Mouse (Mus musculus) C2C12 (cell line): Measurements from ENCODE around the gene Gse1. TPM values are rescaled to one million over a fixed set of nuclear protein-coding genes. Genes with fewer than 3 reads are reported as not detected.

Source experiments
- H3K27me3 ChIP-seq: one replicate; pipeline ENCODE4 v1.6.1; 2011; ENCODE audit not compliant: control insufficient read depth, insufficient read depth, insufficient read length
- H3K36me3 ChIP-seq: one replicate; pipeline ENCODE4 v1.6.1; 2011; ENCODE audit not compliant: control insufficient read depth, insufficient read depth
- H3K4me3 ChIP-seq: one replicate; pipeline ENCODE4 v1.5.1; 2011; ENCODE audit warnings: mild to moderate bottlenecking, control low read depth; ENCODE audit not compliant: poor library complexity, insufficient read depth, severe bottlenecking
- H3K79me2 ChIP-seq: one replicate; pipeline ENCODE4 v1.6.1; 2011; ENCODE audit not compliant: control insufficient read depth, insufficient read depth
- H3K79me3 ChIP-seq: one replicate; pipeline ENCODE4 v1.6.1; 2011; ENCODE audit warnings: low read depth, control low read depth
- H3ac ChIP-seq: one replicate; pipeline ENCODE3; 2011; ENCODE audit warnings: low read depth; ENCODE audit not compliant: control insufficient read depth, insufficient read length
- CEBPB ChIP-seq: IDR thresholded peaks from one replicate; pipeline ENCODE4 v1.6.1; 2011; ENCODE audit warnings: low read depth, mild to moderate bottlenecking, control low read depth, moderate library complexity
- CTCF ChIP-seq: IDR thresholded peaks from one replicate; pipeline ENCODE4 v1.5.1; 2011; ENCODE audit not compliant: control insufficient read depth, insufficient read depth, insufficient read length
- FOSL1 ChIP-seq: IDR thresholded peaks from one replicate; pipeline ENCODE4 v1.8.0; 2011; ENCODE audit warnings: mild to moderate bottlenecking, low read length; ENCODE audit not compliant: poor library complexity, insufficient read depth, severe bottlenecking
- MAX ChIP-seq: IDR thresholded peaks from one replicate; pipeline ENCODE4 v1.6.1; 2011; ENCODE audit warnings: mild to moderate bottlenecking, control low read depth
- MYOD1 ChIP-seq: IDR thresholded peaks from one replicate; pipeline ENCODE4 v1.6.1; 2011; ENCODE audit warnings: low read depth; ENCODE audit not compliant: control insufficient read depth, insufficient read length
- MYOG ChIP-seq: IDR thresholded peaks from one replicate; pipeline ENCODE4 v1.6.1; 2011; ENCODE audit not compliant: control insufficient read depth, insufficient read length; ENCODE audit errors: extremely low read depth
- USF1 ChIP-seq: IDR thresholded peaks from one replicate; pipeline ENCODE4 v1.6.1; 2011; ENCODE audit warnings: low read depth, mild to moderate bottlenecking, control low read depth, moderate library complexity
- polyA plus RNA-seq: library from polyadenylated mRNA; unstranded; fragments of >200 nt; fragmentation: generic; extraction: Trizol; gene quantifications from one replicate; pipeline ENCODE4 v1.2.1, GENCODE M21; 2012; ENCODE audit warnings: missing spikeins

Gene Gse1
- polyA plus RNA-seq, 1 experiment: 15.6 TPM

DNA sequence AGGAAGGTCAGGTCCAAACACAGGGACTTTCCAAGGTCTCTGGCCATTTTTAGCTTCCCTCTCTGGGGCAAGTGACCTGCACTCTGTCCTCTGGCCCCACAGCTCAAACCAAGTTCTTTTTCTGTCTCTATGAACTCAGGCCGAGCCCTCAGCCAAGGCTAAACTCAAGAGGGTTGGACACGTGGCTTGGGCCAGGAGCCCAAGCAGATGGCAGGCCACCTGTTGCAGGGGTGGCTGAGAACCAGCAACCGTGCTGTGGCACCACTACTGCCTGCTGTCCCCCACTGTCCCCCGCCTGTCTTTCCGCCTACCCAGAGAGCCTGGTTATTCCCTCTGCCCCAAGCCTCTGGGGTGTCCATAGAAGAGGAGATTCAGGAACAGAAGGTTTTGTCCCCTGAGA lies 14.3 kb upstream of the Gse1 start:
- H3K36me3 ChIP-seq: no peaks in the 10 kb centered on the region
- H3K79me2 ChIP-seq: no peaks in the 10 kb centered on the region
- TF ChIP-seq FOSL1 (no peak), MYOD1 (no peak)
- no peaks in the 10 kb centered on the region for H3K79me3 ChIP-seq
- no peak overlapping the region for H3ac ChIP-seq
- no peaks in the 10 kb centered on the region for H3K27me3 ChIP-seq
- H3K4me3 ChIP-seq: no peak overlapping the region

DNA sequence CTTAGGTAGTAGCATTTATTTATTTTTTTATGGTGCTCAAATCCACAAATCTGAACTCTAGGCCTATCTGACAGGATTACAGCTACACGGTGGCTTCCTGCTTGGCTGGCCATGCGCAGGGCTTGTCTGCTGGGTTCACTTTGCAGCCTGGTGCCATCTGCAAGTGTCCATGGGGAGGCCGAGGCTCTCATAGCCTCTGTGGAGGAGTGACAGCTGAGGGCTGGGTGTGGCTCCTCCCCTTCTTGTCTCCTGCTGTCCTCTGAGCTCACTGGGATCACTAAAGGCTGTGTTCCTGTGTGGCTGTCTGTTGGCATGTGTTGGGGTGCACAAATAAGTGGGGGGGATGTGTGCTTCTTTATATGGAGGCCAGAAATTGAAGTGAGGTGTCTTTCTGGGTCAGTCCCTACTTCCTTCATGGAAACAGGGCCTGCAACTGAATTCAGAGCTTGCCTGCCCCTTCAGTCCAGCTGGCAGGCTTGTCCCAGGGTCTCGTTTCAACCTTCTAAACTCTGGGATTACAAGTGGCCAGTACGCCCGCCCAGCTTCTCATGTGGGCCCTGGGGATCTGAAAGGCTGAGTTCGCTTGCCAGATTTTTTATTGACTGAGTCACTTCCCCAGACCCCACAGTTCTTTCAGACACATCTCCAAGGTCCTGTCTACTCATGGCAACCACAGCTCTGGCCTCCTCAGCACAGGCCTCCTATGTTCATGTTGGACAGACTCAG lies 12.7 kb upstream of the Gse1 start:
- H3K79me2 ChIP-seq: no peaks in the 10 kb centered on the region
- no peaks in the 10 kb centered on the region for H3K27me3 ChIP-seq
- no peaks in the 10 kb centered on the region for H3K79me3 ChIP-seq
- H3K36me3 ChIP-seq: no peaks in the 10 kb centered on the region
- peak overlapping the region; percentile 51 for H3ac ChIP-seq
- TF ChIP-seq CEBPB (no peak), FOSL1 (peak; percentile 39), MYOD1 (peak; percentile 55)
- no peak overlapping the region for H3K4me3 ChIP-seq

DNA sequence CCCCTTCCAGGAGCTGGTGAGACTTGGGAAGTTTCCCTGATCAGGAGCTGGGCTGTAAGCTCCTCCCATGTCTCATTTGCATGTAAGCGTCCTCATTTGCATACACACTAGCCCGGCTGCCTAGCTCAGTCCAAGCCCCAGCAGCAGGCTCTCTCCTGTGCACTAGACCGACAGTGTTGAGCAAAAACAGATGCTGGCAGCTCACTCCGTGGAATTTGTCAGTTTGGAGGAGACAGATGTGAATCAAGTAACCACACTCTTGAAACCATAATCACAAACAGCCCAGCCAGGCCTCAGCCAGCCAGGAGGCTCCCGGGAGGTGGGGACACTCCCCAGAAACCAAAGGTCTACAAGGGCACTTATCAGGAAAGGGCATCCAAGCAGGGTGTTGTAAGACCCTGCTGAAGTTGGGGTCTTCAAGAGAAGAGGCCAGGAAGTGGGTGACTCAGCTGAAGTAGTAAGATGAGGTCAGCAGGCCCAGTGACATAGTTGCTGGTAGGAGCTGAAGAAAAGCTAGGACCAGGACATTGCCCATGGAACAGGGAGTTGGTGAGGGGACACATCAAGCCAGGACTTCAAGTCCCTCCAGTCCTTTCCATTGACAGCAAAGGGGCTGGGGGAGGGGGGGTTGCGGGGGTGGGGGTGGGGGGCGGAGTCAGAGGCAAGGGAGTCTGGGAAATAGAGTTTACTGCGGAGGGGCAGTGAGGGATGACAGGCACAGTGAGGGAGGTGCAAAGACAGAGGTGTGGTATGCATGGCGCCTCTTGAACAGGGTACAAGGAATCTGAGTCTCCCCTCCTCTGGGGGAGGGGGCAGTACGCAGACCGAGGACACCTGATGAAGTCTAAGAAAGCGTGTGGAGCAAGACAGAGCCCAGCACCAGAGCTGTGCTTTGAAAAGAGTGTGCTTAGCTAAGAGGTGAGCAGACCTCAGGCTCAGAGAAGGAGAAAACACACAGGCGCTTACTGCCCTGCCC lies 11.1 kb upstream of the Gse1 start:
- Histone ChIP-seq H3K27me3 (no peaks in the 10 kb centered on the region), H3K79me2 (no peaks in the 10 kb centered on the region), H3K4me3 (no peak overlapping the region), H3ac (no peak overlapping the region), H3K36me3 (no peaks in the 10 kb centered on the region), H3K79me3 (no peaks in the 10 kb centered on the region)
- TF ChIP-seq FOSL1: no peak
- peak; percentile 1 for TF ChIP-seq CEBPB
- no peak for TF ChIP-seq MYOG
- peak; percentile 49 for TF ChIP-seq MYOD1
- no peak for TF ChIP-seq CTCF

DNA sequence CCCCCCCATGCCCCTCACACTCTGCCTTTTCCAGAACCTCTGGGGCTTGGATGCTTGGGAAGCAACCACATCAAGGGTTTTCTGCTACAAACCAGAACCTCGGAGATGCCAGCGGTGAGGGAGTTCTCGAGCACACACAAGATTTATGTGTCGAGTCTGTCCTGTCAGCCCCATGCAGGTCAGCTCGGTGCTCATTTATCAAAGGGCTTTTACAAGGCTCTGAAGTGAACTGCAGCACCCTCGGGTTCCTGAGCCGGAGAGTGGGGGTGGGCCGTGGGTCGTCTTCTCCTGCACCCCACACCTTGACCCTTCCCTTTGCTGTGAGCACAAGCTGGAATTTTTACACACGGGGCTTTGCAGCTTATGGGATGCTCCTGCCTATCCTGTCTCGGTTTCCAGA lies 5.7 kb upstream of the Gse1 start:
- Histone ChIP-seq H3K4me3 (no peak overlapping the region), H3ac (no peak overlapping the region), H3K27me3 (no peaks in the 10 kb centered on the region), H3K79me2 (no peaks in the 10 kb centered on the region), H3K36me3 (no peaks in the 10 kb centered on the region), H3K79me3 (no peaks in the 10 kb centered on the region)
- no peak for TF ChIP-seq MYOG
- no peak for TF ChIP-seq MYOD1
- TF ChIP-seq USF1: no peak
- no peak for TF ChIP-seq MAX
- no peak for TF ChIP-seq FOSL1
- no peak for TF ChIP-seq CEBPB
- TF ChIP-seq CTCF: no peak

DNA sequence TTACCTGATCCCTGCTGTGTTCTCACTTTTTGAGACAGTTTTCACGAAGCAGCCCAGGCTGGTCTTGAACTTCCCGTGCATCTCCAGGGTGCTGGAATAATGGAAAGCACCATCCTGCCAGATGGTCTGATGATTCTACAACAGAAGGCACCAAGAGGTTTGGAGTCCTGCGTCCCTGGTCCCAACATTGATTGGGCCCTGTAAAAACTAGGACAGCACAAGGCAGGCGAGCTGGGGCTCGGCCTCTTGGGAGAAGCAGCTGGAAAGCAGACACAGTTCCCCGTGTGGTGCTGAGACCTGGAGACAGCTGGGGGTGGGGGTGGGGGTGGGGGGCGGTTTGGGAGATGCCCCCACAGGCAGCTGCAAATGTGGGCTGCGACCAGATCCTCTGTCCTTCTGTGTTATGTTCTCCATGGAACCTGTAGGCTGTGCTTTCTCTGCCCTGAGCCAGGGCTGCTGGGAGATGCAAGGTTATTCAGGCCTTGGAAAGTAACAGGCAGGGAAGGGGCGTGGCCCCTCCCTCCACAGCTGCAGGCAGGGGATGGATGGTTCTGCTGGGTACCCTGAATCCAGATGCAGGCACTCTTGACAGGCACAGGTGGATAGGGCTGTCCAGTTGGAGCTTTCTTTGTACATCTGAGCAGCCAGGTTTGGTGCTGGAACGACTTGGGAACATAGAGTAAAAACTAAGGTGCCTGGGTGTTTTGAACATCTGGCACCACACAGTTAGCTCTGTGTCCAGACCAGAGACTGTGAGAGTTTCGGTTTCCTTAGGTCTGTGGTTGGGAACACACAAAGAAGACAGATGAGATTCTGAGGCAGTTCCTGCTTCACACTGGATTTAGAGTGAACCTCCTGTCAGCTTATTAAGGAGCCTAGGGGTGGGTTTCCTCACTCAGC lies 3.5 kb upstream of the Gse1 start:
- no peak for TF ChIP-seq MYOD1
- no peak for TF ChIP-seq USF1
- TF ChIP-seq MYOG: no peak
- no peak for TF ChIP-seq MAX
- no peak for TF ChIP-seq CEBPB
- no peak overlapping the region for H3K4me3 ChIP-seq

More for the DNA sequence above, 3.5 kb upstream of the Gse1 start:
- peaks cover 3% of the 10 kb centered on the region for H3K79me3 ChIP-seq
- H3K36me3 ChIP-seq: no peaks in the 10 kb centered on the region
- H3K79me2 ChIP-seq: peaks cover 7% of the 10 kb centered on the region
- no peak overlapping the region for H3ac ChIP-seq
- H3K27me3 ChIP-seq: no peaks in the 10 kb centered on the region
